8 mouse cellular contexts compared by ENCODE assay signal in genomic region chr2:21280794-21281420, GRCm38 (mm10).
DNase-seq lines count a peak whose midpoint lies in the region; ATAC-seq lines count a peak whose summit lies in the region.

No protein-coding gene starts in this region.

- peak; percentile 80 for DNase-seq in ZHBTc4 (ENCODE audit: low read depth, low spot score)
- DNase-seq in cerebellum, postnatal 25 days = peak; percentile 95 to 98
- DNase-seq in gastrocnemius, adult 18-20 months (ENCODE audit: low spot score) = peak; percentile 56
- peak; percentile 53 for DNase-seq in induced T-regulatory cell, adult 2 months (ENCODE audit: low read depth)
- DNase-seq in left cerebral cortex, adult 8-10 months (ENCODE audit: low spot score in 2 of 2) = peak; percentile 51 to 77
- peak; percentile 77 to 80 for DNase-seq in right cerebral cortex, postnatal 36 days (ENCODE audit: low spot score in 2 of 2)
- DNase-seq in urinary bladder, postnatal 4 days (ENCODE audit: low spot score in 2 of 2) = peak; percentile 44 to 74

- peak; percentile 96 for ATAC-seq in megakaryocyte-erythroid progenitor cell, adult 5-6 weeks (replicated peaks; ENCODE audit: low FRiP score, low TSS enrichment, poor library complexity, severe bottlenecking)

Comparison
In these comparisons a context has a peak if more than half of its experiments do, and no peak if none do; other contexts are left out.
1. Peak in every context shown above with its lines: DNase-seq and ATAC-seq.